Mouse (Mus musculus) midbrain, embryonic 12.5 days (tissue): ENCODE data around the gene Fez2. TPM values are rescaled to one million over a fixed set of nuclear protein-coding genes. Genes with fewer than 3 reads are reported as not detected.

Experiments used
- ATAC-seq: fragments of 200-750 bp; cut with Nextera tagmentation; 2 replicates; pipeline ENCODE4 v1.8.0; 2017; ENCODE audit warnings: low read depth, moderate TSS enrichment, moderate library complexity; ENCODE audit not compliant: low FRiP score
- H3K27ac ChIP-seq: fragments of 300-500 bp; sonication (generic); replicated peaks from 2 replicates; pipeline ENCODE4 v1.5.1; 2016; ENCODE audit warnings: mild to moderate bottlenecking
- H3K27me3 ChIP-seq: fragments of 300-500 bp; sonication (generic); 2 replicates; pipeline ENCODE4 v1.6.1; 2016; ENCODE audit warnings: mild to moderate bottlenecking
- H3K36me3 ChIP-seq: fragments of 300-500 bp; sonication (generic); 2 replicates; pipeline ENCODE4 v1.6.1; 2016
- H3K4me1 ChIP-seq: fragments of 300-500 bp; sonication (generic); 2 replicates; pipeline ENCODE4 v1.6.1; 2016
- H3K4me2 ChIP-seq: fragments of 300-500 bp; sonication (generic); replicated peaks from 2 replicates; pipeline ENCODE4 v1.6.1; 2016; ENCODE audit warnings: mild to moderate bottlenecking, moderate library complexity
- H3K4me3 ChIP-seq: fragments of 300-500 bp; sonication (generic); 2 replicates; pipeline ENCODE4 v1.5.1; 2016; ENCODE audit warnings: mild to moderate bottlenecking
- H3K9ac ChIP-seq: fragments of 300-500 bp; sonication (generic); replicated peaks from 2 replicates; pipeline ENCODE4 v1.6.1; 2016; ENCODE audit warnings: mild to moderate bottlenecking, moderate library complexity
- H3K9me3 ChIP-seq: fragments of 300-500 bp; sonication (generic); 2 replicates; pipeline ENCODE4 v1.6.1; 2016; ENCODE audit warnings: mild to moderate bottlenecking
- WGBS: fragments of 180-500 bp; shearing (Covaris S2); methylation state at CpG from one replicate; pipeline ENCODE4 v1.1.7; 2016; 5-methylcytosine and 5-hydroxymethylcytosine counted together
- polyA plus RNA-seq: library from polyadenylated mRNA; unstranded; fragments of >200 nt; fragmentation: Nextera tagmentation; extraction: Ambion mirVana; gene quantifications from 2 replicates; pipeline ENCODE4 v1.2.1, GENCODE M21; 2016

Gene Fez2
- polyA plus RNA-seq, 1 experiment from 2014 or later: 43.7 TPM

GRCm38 (mm10) chr17:78357753-78358152 lies 60.2 kb downstream of the Fez2 start:
- H3K36me3 ChIP-seq: no peaks in the 10 kb centered on the region
- H3K4me2 ChIP-seq: no peak overlapping the region
- no peak overlapping the region for H3K27ac ChIP-seq
- WGBS: 77% methylated on average over 4 of the region's 4 CpGs
- H3K9me3 ChIP-seq: no peaks in the 10 kb centered on the region
- H3K4me1 ChIP-seq: peaks cover 10% of the 10 kb centered on the region
- no peaks in the 10 kb centered on the region; the same call in 1 of the 2 replicates for H3K27me3 ChIP-seq
- H3K9ac ChIP-seq: no peak overlapping the region
- H3K4me3 ChIP-seq: no peak overlapping the region
- no peak for ATAC-seq

- WGBS: 71% methylated on average over 8 of the region's 8 CpGs
- no peak overlapping the region for H3K4me2 ChIP-seq
- H3K27ac ChIP-seq: peak overlapping the region; percentile 35; the same call in 1 of the 2 replicates
- H3K36me3 ChIP-seq: peaks cover 9% of the 10 kb centered on the region; the same call in 1 of the 2 replicates
- ATAC-seq: no peak
- H3K9me3 ChIP-seq: no peaks in the 10 kb centered on the region
- no peaks in the 10 kb centered on the region; the same call in 1 of the 2 replicates for H3K27me3 ChIP-seq
- H3K4me1 ChIP-seq: peaks cover 10% of the 10 kb centered on the region
- H3K9ac ChIP-seq: no peak overlapping the region
- no peak overlapping the region for H3K4me3 ChIP-seq
Observed at GRCm38 (mm10) chr17:78355611-78356010, 62.3 kb downstream of the Fez2 start.

GRCm38 (mm10) chr17:78354871-78355270 lies 63.1 kb downstream of the Fez2 start:
- Histone ChIP-seq H3K9me3 (no peaks in the 10 kb centered on the region), H3K4me2 (no peak overlapping the region), H3K27me3 (no peaks in the 10 kb centered on the region; the same call in 1 of the 2 replicates), H3K36me3 (peaks cover 11% of the 10 kb centered on the region; the same call in 1 of the 2 replicates), H3K4me3 (no peak overlapping the region), H3K4me1 (peaks cover 10% of the 10 kb centered on the region), H3K9ac (no peak overlapping the region), H3K27ac (no peak overlapping the region)
- peak; percentile 44 for ATAC-seq
- 73% methylated on average over 12 of the region's 12 CpGs for WGBS

- Histone ChIP-seq H3K4me3 (no peak overlapping the region), H3K27me3 (no peaks in the 10 kb centered on the region; the same call in 1 of the 2 replicates), H3K36me3 (peaks cover 11% of the 10 kb centered on the region; the same call in 1 of the 2 replicates), H3K27ac (no peak overlapping the region), H3K9me3 (no peaks in the 10 kb centered on the region), H3K4me2 (no peak overlapping the region), H3K4me1 (peaks cover 10% of the 10 kb centered on the region), H3K9ac (no peak overlapping the region)
- 88% methylated on average over 2 of the region's 2 CpGs for WGBS
- no peak for ATAC-seq
Observed at GRCm38 (mm10) chr17:78354411-78354810, 63.5 kb downstream of the Fez2 start.

- no peak overlapping the region for H3K27ac ChIP-seq
- peaks cover 18% of the 10 kb centered on the region; the same call in 1 of the 2 replicates for H3K36me3 ChIP-seq
- H3K4me2 ChIP-seq: no peak overlapping the region
- peaks cover 10% of the 10 kb centered on the region for H3K4me1 ChIP-seq
- H3K9me3 ChIP-seq: no peaks in the 10 kb centered on the region
- no peak for ATAC-seq
- 74% methylated on average over 3 of the region's 3 CpGs for WGBS
- H3K27me3 ChIP-seq: no peaks in the 10 kb centered on the region; the same call in 1 of the 2 replicates
- H3K4me3 ChIP-seq: no peak overlapping the region
- H3K9ac ChIP-seq: no peak overlapping the region
Observed at GRCm38 (mm10) chr17:78352500-78352855, 65.5 kb downstream of the Fez2 start.

- Histone ChIP-seq H3K4me1 (peaks cover 10% of the 10 kb centered on the region), H3K27me3 (no peaks in the 10 kb centered on the region; the same call in 1 of the 2 replicates), H3K36me3 (peaks cover 21% of the 10 kb centered on the region; the same call in 1 of the 2 replicates), H3K4me3 (no peak overlapping the region), H3K9me3 (no peaks in the 10 kb centered on the region), H3K27ac (no peak overlapping the region), H3K4me2 (no peak overlapping the region), H3K9ac (no peak overlapping the region)
- WGBS: 80% methylated on average over 12 of the region's 12 CpGs
- ATAC-seq: no peak
Observed at GRCm38 (mm10) chr17:78351676-78352499, 66.1 kb downstream of the Fez2 start.

GRCm38 (mm10) chr17:78347111-78347801 lies 70.7 kb downstream of the Fez2 start:
- Histone ChIP-seq H3K4me1 (no peaks in the 10 kb centered on the region), H3K9ac (no peak overlapping the region), H3K27me3 (no peaks in the 10 kb centered on the region), H3K4me2 (no peak overlapping the region), H3K36me3 (peaks cover 22% of the 10 kb centered on the region; the same call in 1 of the 2 replicates), H3K4me3 (no peak overlapping the region), H3K9me3 (no peaks in the 10 kb centered on the region), H3K27ac (no peak overlapping the region)
- WGBS: 95% methylated on average over 17 of the region's 17 CpGs
- no peak for ATAC-seq

GRCm38 (mm10) chr17:78343688-78344087 lies 74.3 kb downstream of the Fez2 start:
- 92% methylated on average over 3 of the region's 3 CpGs for WGBS

GRCm38 (mm10) chr17:78335250-78335649 lies 82.7 kb downstream of the Fez2 start:
- no peaks in the 10 kb centered on the region for H3K9me3 ChIP-seq
- H3K4me3 ChIP-seq: no peak overlapping the region
- no peak overlapping the region for H3K27ac ChIP-seq
- ATAC-seq: no peak
- no peak overlapping the region for H3K4me2 ChIP-seq
- H3K36me3 ChIP-seq: peaks cover 18% of the 10 kb centered on the region
- no peak overlapping the region for H3K9ac ChIP-seq
- 85% methylated on average over 8 of the region's 8 CpGs for WGBS
- no peaks in the 10 kb centered on the region for H3K4me1 ChIP-seq
- no peaks in the 10 kb centered on the region for H3K27me3 ChIP-seq

More at GRCm38 (mm10) chr17:78343688-78344087, 74.3 kb downstream of the Fez2 start:
- no peak overlapping the region for H3K27ac ChIP-seq
- H3K9me3 ChIP-seq: no peaks in the 10 kb centered on the region
- no peak for ATAC-seq
- H3K27me3 ChIP-seq: no peaks in the 10 kb centered on the region
- H3K36me3 ChIP-seq: peaks cover 16% of the 10 kb centered on the region
- H3K9ac ChIP-seq: no peak overlapping the region
- H3K4me2 ChIP-seq: no peak overlapping the region
- H3K4me1 ChIP-seq: no peaks in the 10 kb centered on the region
- H3K4me3 ChIP-seq: no peak overlapping the region

GRCm38 (mm10) chr17:78333275-78333674 lies 84.7 kb downstream of the Fez2 start:
- WGBS: 95% methylated on average over 10 of the region's 10 CpGs
- Histone ChIP-seq H3K36me3 (peaks cover 18% of the 10 kb centered on the region), H3K4me2 (no peak overlapping the region), H3K27me3 (no peaks in the 10 kb centered on the region), H3K9ac (no peak overlapping the region), H3K4me1 (no peaks in the 10 kb centered on the region), H3K9me3 (no peaks in the 10 kb centered on the region), H3K27ac (no peak overlapping the region), H3K4me3 (no peak overlapping the region)
- no peak for ATAC-seq

GRCm38 (mm10) chr17:78331438-78331837 lies 86.5 kb downstream of the Fez2 start:
- Histone ChIP-seq H3K4me2 (no peak overlapping the region), H3K9me3 (no peaks in the 10 kb centered on the region), H3K36me3 (peaks cover 11% of the 10 kb centered on the region), H3K4me3 (no peak overlapping the region), H3K27me3 (no peaks in the 10 kb centered on the region), H3K4me1 (no peaks in the 10 kb centered on the region), H3K27ac (no peak overlapping the region), H3K9ac (no peak overlapping the region)
- WGBS: 88% methylated on average over 8 of the region's 8 CpGs
- ATAC-seq: no peak

GRCm38 (mm10) chr17:78328287-78328686 lies 89.7 kb downstream of the Fez2 start:
- no peak for ATAC-seq
- H3K27ac ChIP-seq: no peak overlapping the region
- no peaks in the 10 kb centered on the region for H3K9me3 ChIP-seq
- H3K9ac ChIP-seq: no peak overlapping the region
- no peaks in the 10 kb centered on the region for H3K36me3 ChIP-seq
- WGBS: 71% methylated on average over 3 of the region's 3 CpGs
- H3K27me3 ChIP-seq: no peaks in the 10 kb centered on the region
- no peak overlapping the region for H3K4me3 ChIP-seq
- H3K4me2 ChIP-seq: no peak overlapping the region
- no peaks in the 10 kb centered on the region for H3K4me1 ChIP-seq
